Mouse (Mus musculus) myocyte (in vitro differentiated cells): ENCODE data around the gene A730049H05Rik. TPM values are rescaled to one million over a fixed set of nuclear protein-coding genes. Genes with fewer than 3 reads are reported as not detected.
A peak's percentile ranks its signal among the peaks of the same experiment; 100 is the strongest.

Source experiments
- H3K27me3 ChIP-seq: one replicate; pipeline ENCODE4 v1.6.1; 2011; ENCODE audit not compliant: control insufficient read depth, insufficient read depth, insufficient read length
- H3K36me3 ChIP-seq: one replicate; pipeline ENCODE4 v1.6.1; 2011; ENCODE audit not compliant: control insufficient read depth, insufficient read depth
- H3K4me2 ChIP-seq: one replicate; pipeline ENCODE4 v1.6.1; 2011; ENCODE audit warnings: low read depth, control low read depth
- H3K4me3 ChIP-seq: one replicate; pipeline ENCODE4 v1.5.1; 2011; ENCODE audit warnings: mild to moderate bottlenecking, control low read depth, moderate library complexity
- H3K79me2 ChIP-seq: one replicate; pipeline ENCODE4 v1.6.1; 2011; ENCODE audit not compliant: control insufficient read depth, insufficient read depth
- H3ac ChIP-seq: one replicate; pipeline ENCODE4 v1.6.1; 2011; ENCODE audit not compliant: control insufficient read depth, insufficient read length
- CEBPB ChIP-seq: IDR thresholded peaks from 2 replicates; pipeline ENCODE4 v1.6.1; 2011; ENCODE audit warnings: mild to moderate bottlenecking, moderate library complexity; ENCODE audit not compliant: poor library complexity, insufficient read depth, severe bottlenecking
- E2F4 ChIP-seq: IDR thresholded peaks from one replicate; pipeline ENCODE4 v1.6.1; 2011; ENCODE audit warnings: mild to moderate bottlenecking, control low read depth, moderate library complexity; ENCODE audit not compliant: insufficient read depth
- MAX ChIP-seq: IDR thresholded peaks from one replicate; pipeline ENCODE4 v1.6.1; 2011; ENCODE audit warnings: low read depth, mild to moderate bottlenecking, control low read depth
- MYOD1 ChIP-seq, 3 experiments: IDR thresholded peaks; one replicate each; pipeline ENCODE4 v1.6.1; 2011; ENCODE audit warnings: control low read depth in 2 of 3, low read depth in 2 of 3, mild to moderate bottlenecking in 2 of 3, moderate library complexity in 1 of 3; ENCODE audit not compliant: insufficient read length in 2 of 3, control insufficient read depth in 1 of 3
- MYOG ChIP-seq, 3 experiments: IDR thresholded peaks; one replicate each; pipeline ENCODE4 v1.6.1; 2011; ENCODE audit warnings: control low read depth in 2 of 3, low read depth in 2 of 3, mild to moderate bottlenecking in 2 of 3; ENCODE audit not compliant: insufficient read length in 2 of 3, control insufficient read depth in 1 of 3, insufficient read depth in 1 of 3
- POLR2A ChIP-seq: IDR thresholded peaks from one replicate; pipeline ENCODE4 v1.6.1; 2011; ENCODE audit warnings: low read depth, mild to moderate bottlenecking, control low read depth, moderate library complexity; ENCODE audit not compliant: insufficient read length
- POLR2AphosphoS2 ChIP-seq: IDR thresholded peaks from one replicate; pipeline ENCODE4 v1.6.1; 2011; ENCODE audit warnings: low read depth, control low read depth; ENCODE audit not compliant: insufficient read length
- REST ChIP-seq: IDR thresholded peaks from one replicate; pipeline ENCODE4 v1.6.1; 2011; ENCODE audit warnings: mild to moderate bottlenecking, control low read depth, moderate library complexity; ENCODE audit not compliant: insufficient read depth, insufficient read length
- SRF ChIP-seq: IDR thresholded peaks from one replicate; pipeline ENCODE4 v1.6.1; 2011; ENCODE audit warnings: low read depth; ENCODE audit not compliant: control insufficient read depth, insufficient read length
- TCF12 ChIP-seq: IDR thresholded peaks from one replicate; pipeline ENCODE4 v1.6.1; 2011; ENCODE audit warnings: mild to moderate bottlenecking, control low read depth; ENCODE audit not compliant: poor library complexity, insufficient read depth, severe bottlenecking
- TCF3 ChIP-seq: IDR thresholded peaks from one replicate; pipeline ENCODE4 v1.6.1; 2011; ENCODE audit warnings: low read depth, control low read depth; ENCODE audit not compliant: insufficient read length
- USF1 ChIP-seq: IDR thresholded peaks from one replicate; pipeline ENCODE4 v1.6.1; 2011; ENCODE audit warnings: low read depth, mild to moderate bottlenecking, control low read depth, moderate library complexity
- polyA plus RNA-seq: library from polyadenylated mRNA; unstranded; fragments of >200 nt; fragmentation: generic; extraction: Trizol; gene quantifications from one replicate; pipeline ENCODE4 v1.2.1, GENCODE M21; 2012; ENCODE audit warnings: missing spikeins

The A730049H05Rik gene
- polyA plus RNA-seq, 1 experiment: 0.12 TPM

GRCm38 (mm10) chr6:92869582-92870219, 53.4 kb downstream of the A730049H05Rik start:
- TF ChIP-seq POLR2A (no peak), REST (no peak), USF1 (no peak), SRF (no peak), CEBPB (no peak), MAX (no peak), TCF12 (no peak), POLR2AphosphoS2 (no peak), MYOD1 (IDR thresholded peaks at IDR 0.05; ENCODE audit: control insufficient read depth in 1 of 3, insufficient read length in 2 of 3, low read depth in 2 of 3) (no peak), E2F4 (no peak), MYOG (IDR thresholded peaks at IDR 0.05; ENCODE audit: control insufficient read depth in 1 of 3, insufficient read depth in 1 of 3, insufficient read length in 2 of 3, low read depth in 2 of 3) (no peak), TCF3 (no peak)
- Histone ChIP-seq H3K79me2 (no peaks in the 10 kb centered on the region), H3K36me3 (no peaks in the 10 kb centered on the region), H3K27me3 (no peaks in the 10 kb centered on the region), H3K4me3 (no peak overlapping the region), H3K4me2 (peak overlapping the region; percentile 8), H3ac (no peak overlapping the region)

- Histone ChIP-seq H3K4me2 (no peak overlapping the region), H3K79me2 (no peaks in the 10 kb centered on the region), H3K4me3 (no peak overlapping the region), H3K36me3 (no peaks in the 10 kb centered on the region), H3K27me3 (no peaks in the 10 kb centered on the region), H3ac (no peak overlapping the region)
- no peak for TF ChIP-seq CEBPB
- no peak for TF ChIP-seq MYOD1 (IDR thresholded peaks at IDR 0.05; ENCODE audit: control insufficient read depth in 1 of 3, insufficient read length in 2 of 3, low read depth in 2 of 3)
These were observed 55.5 kb downstream of the A730049H05Rik start for GRCm38 (mm10) chr6:92871813-92872212.

GRCm38 (mm10) chr6:92872766-92873165, 56.5 kb downstream of the A730049H05Rik start:
- no peaks in the 10 kb centered on the region for H3K27me3 ChIP-seq
- no peaks in the 10 kb centered on the region for H3K36me3 ChIP-seq
- no peak overlapping the region for H3K4me3 ChIP-seq
- H3ac ChIP-seq: no peak overlapping the region
- TF ChIP-seq TCF3 (no peak), SRF (no peak), POLR2A (no peak), TCF12 (no peak), REST (no peak)
- no peaks in the 10 kb centered on the region for H3K79me2 ChIP-seq
- no peak overlapping the region for H3K4me2 ChIP-seq

GRCm38 (mm10) chr6:92874854-92875253, 58.6 kb downstream of the A730049H05Rik start:
- Histone ChIP-seq H3K79me2 (no peaks in the 10 kb centered on the region), H3K4me2 (no peak overlapping the region), H3K27me3 (no peaks in the 10 kb centered on the region), H3K36me3 (no peaks in the 10 kb centered on the region), H3ac (no peak overlapping the region), H3K4me3 (no peak overlapping the region)
- TF ChIP-seq TCF12 (no peak), SRF (no peak), TCF3 (no peak), REST (no peak), POLR2A (no peak), USF1 (no peak), E2F4 (no peak), CEBPB (no peak), MAX (no peak)

GRCm38 (mm10) chr6:92875340-92875739, 59.1 kb downstream of the A730049H05Rik start:
- Histone ChIP-seq H3K4me2 (no peak overlapping the region), H3K36me3 (no peaks in the 10 kb centered on the region), H3K79me2 (no peaks in the 10 kb centered on the region), H3ac (no peak overlapping the region), H3K4me3 (no peak overlapping the region), H3K27me3 (no peaks in the 10 kb centered on the region)
- TF ChIP-seq MYOG (IDR thresholded peaks at IDR 0.05; ENCODE audit: control insufficient read depth in 1 of 3, insufficient read depth in 1 of 3, insufficient read length in 2 of 3, low read depth in 2 of 3): no peak
- no peak for TF ChIP-seq MAX
- TF ChIP-seq TCF3: no peak
- no peak for TF ChIP-seq CEBPB
- TF ChIP-seq MYOD1 (IDR thresholded peaks at IDR 0.05; ENCODE audit: control insufficient read depth in 1 of 3, insufficient read length in 2 of 3, low read depth in 2 of 3): no peak
- TF ChIP-seq POLR2A: no peak
- no peak for TF ChIP-seq SRF
- TF ChIP-seq TCF12: no peak
- no peak for TF ChIP-seq POLR2AphosphoS2
- TF ChIP-seq REST: no peak
- no peak for TF ChIP-seq E2F4
- TF ChIP-seq USF1: no peak
